13 mouse cellular contexts compared by ENCODE assay signal in the genomic region with DNA sequence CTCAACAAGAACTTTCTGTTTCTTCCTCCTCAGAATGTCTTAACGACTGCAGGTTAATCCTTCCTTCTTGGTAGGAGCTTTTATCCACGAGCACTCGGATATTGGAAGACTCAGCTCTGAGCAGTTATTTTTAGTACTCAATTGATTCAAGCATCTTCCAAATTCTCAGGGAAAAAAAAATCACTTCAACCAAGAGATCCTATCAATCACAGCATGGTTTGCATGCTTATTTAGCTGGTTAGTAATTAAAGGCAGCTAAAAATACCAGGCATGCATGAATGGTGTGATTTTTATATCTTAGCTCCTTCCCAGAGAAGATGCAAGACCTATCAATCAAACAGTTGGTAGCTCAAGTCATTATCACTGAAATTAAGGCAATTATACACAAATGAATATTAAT.
"Had no signal": no experiment of that assay in that cellular context is flagged by ENCODE, and none has a peak within 500 bp of the region (broad histone marks: within the 10 kb centered on the region; RNA-seq: fewer than 3 reads in every experiment).

No protein-coding gene starts in this region.

- H3K4me2 ChIP-seq: limb, embryonic 12.5 days; liver, embryonic 13.5 days; lung, embryonic 15.5 days; midbrain, embryonic 12.5 days; neural tube, embryonic 15.5 days had no signal

- H3K4me1 ChIP-seq: limb, embryonic 12.5 days; liver, embryonic 13.5 days; lung, embryonic 15.5 days; midbrain, embryonic 12.5 days had no signal

- H3K36me3 ChIP-seq: limb, embryonic 12.5 days; liver, embryonic 13.5 days; lung, embryonic 15.5 days; midbrain, embryonic 12.5 days; neural tube, embryonic 15.5 days had no signal

- H3K4me3 ChIP-seq: limb, embryonic 12.5 days; liver, embryonic 13.5 days; lung, embryonic 15.5 days; midbrain, embryonic 12.5 days; myocyte; neural tube, embryonic 15.5 days had no signal

- H3K27ac ChIP-seq: limb, embryonic 12.5 days; liver, embryonic 13.5 days; lung, embryonic 15.5 days; midbrain, embryonic 12.5 days; neural tube, embryonic 15.5 days; stomach, postnatal 0 days had no signal

- H3K9me3 ChIP-seq: limb, embryonic 12.5 days; liver, embryonic 13.5 days; lung, embryonic 15.5 days; midbrain, embryonic 12.5 days; neural tube, embryonic 15.5 days had no signal

- H3K27me3 ChIP-seq: limb, embryonic 12.5 days; liver, embryonic 13.5 days; lung, embryonic 15.5 days; midbrain, embryonic 12.5 days; neural tube, embryonic 15.5 days had no signal

- H3K9ac ChIP-seq: limb, embryonic 12.5 days; liver, embryonic 13.5 days; liver, postnatal 0 days; lung, embryonic 15.5 days; midbrain, embryonic 12.5 days; neural tube, embryonic 15.5 days had no signal

- ATAC-seq: liver, postnatal 0 days had no signal

- DNase-seq: kidney, adult 8-10 months; kidney, postnatal 25 days; liver; liver, embryonic 13.5 days; liver, postnatal 0 days; thymus, adult 18-20 months; thymus, postnatal 14 days had no signal
